Mouse (Mus musculus): ENCODE data around the gene Saysd1. TPM values are rescaled to one million over a fixed set of nuclear protein-coding genes. Genes with fewer than 3 reads are reported as not detected.

Saysd1 gene
- total RNA-seq, 2 experiments from 2014 or later = 8.2 to 8.3 TPM

GRCm38 (mm10) chr14:20112218-20112617 is 26.1 kb downstream of the Saysd1 start:
- DNase-seq = no peak

GRCm38 (mm10) chr14:20110945-20111344 is 27.4 kb downstream of the Saysd1 start:
- no peak for DNase-seq

DNA sequence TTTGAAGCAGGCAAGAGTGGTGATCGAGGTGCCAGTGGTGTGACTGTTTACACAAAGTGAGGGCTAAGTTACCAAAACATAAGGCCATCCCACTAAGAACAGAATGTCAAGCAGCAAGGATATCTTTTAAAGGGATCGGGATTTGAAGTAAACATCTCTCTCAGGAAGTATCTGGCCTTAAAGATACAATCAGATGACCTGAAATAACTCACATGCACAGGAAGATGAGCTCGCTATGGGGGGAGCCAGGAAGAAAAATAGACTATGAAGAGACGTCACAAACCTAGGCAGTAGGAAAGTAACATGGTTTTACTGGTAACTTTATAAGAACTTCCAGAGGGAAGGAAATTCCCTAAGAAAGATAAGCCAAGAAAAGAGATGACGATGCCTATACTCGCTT is 32.1 kb downstream of the Saysd1 start:
- DNase-seq = no peak

DNA sequence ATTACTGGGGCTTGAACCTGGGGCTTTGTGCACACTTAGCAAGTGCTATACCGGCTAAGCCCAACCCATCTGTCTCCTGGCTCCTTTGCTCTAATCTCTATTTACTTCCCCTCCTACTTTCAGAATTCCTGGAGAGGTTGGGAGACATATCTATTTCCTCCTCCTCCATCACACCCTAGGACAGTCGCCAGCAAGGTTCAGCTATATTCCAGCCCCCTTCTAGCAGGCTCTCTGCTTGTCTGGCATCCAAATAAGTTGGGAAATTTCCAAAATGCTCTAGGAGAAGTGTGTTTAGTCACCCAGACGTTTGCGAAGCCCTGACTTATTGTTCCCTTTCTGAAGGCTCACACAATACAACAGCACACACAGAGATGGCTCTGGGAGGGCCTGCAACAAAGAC is 35.1 kb downstream of the Saysd1 start:
- DNase-seq = peak in 1 of 2 experiments; percentile 16

GRCm38 (mm10) chr14:20098061-20098460 is 40.3 kb downstream of the Saysd1 start:
- DNase-seq = peak; percentile 48 to 59

- no peak for DNase-seq
These were observed 43.4 kb downstream of the Saysd1 start for GRCm38 (mm10) chr14:20094942-20095341.

DNA sequence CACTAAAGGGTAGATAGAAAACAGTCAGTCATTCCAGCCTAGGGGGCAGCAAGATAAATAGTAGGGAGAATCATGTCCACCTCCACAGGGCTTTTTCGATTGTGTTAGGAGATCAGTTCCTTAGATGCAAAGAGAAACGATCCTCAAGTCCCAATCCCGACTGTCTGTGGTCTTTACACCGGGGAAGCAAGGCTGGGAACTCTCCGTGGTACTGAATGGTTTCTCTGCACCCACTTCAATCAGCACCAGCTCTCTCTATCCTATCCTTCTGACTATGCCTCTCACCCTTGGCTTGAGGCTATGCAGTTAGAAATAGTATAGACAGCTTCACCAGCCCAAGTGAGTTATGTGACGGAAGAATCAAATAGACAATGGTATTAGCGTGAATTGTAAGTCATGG is 44.8 kb downstream of the Saysd1 start:
- DNase-seq = peak; percentile 64 to 73

- DNase-seq = no peak
These were observed 54.0 kb downstream of the Saysd1 start for GRCm38 (mm10) chr14:20084335-20084734.

DNA sequence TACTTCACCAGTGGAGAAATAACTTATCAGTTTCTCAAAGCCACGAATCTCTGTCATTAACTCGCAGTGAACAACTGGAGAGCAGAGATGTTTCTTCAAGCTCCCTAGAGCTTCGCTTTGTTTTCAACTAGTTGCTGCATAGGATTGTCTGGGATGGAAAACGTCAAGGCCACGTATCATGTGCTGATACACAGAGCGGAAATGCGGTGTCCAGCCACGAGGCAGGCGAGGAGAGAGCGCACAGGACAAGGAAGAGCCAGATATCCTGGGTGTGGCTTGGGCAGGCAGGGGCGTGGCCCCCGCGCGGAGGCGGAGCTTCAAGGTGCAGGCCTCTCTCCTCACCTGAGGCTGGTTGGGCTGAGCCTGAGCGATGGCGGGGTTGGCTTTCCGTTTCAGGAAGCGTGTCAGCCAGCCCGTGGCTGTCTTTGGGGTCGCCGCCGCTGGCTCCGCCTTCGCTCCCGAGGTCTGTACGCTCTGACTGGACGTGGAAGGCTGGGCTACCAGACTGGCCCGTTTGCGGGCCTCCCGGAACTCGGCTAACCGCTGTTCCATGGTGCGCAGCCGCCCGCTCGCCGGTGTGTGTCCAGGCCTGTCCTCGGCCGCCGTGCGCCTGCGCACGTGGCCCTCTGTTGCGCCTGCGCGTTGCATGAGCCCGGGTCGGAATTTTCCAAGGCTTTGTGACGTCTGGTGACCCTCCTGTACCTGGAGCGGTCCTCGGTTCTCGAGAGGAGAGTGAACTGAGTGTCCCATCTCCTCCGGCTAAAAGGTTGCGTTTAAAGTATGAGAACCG is 55.6 kb downstream of the Saysd1 start:
- peak; percentile 93 to 95 for DNase-seq

- no peak for DNase-seq
These were observed 56.3 kb downstream of the Saysd1 start for GRCm38 (mm10) chr14:20081937-20082533.

GRCm38 (mm10) chr14:20081084-20081483 is 57.2 kb downstream of the Saysd1 start:
- no peak for DNase-seq

DNA sequence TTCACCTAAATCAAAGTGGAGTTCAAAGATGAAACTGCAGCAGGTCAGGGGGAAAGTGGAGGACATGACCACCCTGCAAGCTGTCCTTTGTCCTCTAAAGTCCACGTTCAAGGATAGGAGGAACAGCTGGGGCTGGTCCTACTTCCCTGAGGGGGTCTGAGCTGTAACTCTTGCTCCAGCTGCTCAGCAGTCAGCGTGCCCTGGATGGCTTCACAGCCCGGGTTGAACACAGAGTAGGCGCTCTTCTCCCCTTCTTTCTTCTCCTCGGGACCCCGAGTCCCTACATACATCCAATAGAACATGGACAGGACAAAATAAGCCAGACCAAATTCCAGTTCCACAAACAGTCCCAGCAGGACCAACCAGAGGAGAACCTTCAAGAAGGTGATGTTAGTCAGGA is 61.2 kb downstream of the Saysd1 start:
- DNase-seq = no peak

GRCm38 (mm10) chr14:20075544-20075943 is 62.8 kb downstream of the Saysd1 start:
- DNase-seq = no peak

GRCm38 (mm10) chr14:20074759-20075158 is 63.6 kb downstream of the Saysd1 start:
- no peak for DNase-seq

DNA sequence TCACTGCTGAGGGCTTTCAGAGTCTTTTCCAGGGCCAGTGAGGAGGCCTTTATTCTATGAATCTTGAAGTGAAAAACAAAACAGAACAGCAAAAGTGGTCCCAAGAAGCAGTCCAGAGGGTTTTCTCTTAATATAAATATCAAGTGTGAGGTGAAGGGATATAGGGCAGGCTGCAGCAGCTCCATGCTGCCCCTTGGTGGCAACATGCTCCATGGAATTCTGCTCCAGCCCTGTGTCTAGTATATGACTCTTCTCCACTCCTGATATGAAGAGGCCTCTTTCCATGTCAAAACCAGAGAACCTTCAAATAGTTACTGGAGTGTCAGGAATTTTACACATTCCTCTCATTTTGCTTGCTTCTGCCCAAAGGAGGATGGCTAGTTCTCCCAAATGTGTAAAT is 67.7 kb downstream of the Saysd1 start:
- peak; percentile 33 to 52 for DNase-seq

GRCm38 (mm10) chr14:20068365-20068764 is 70.0 kb downstream of the Saysd1 start:
- no peak for DNase-seq

DNA sequence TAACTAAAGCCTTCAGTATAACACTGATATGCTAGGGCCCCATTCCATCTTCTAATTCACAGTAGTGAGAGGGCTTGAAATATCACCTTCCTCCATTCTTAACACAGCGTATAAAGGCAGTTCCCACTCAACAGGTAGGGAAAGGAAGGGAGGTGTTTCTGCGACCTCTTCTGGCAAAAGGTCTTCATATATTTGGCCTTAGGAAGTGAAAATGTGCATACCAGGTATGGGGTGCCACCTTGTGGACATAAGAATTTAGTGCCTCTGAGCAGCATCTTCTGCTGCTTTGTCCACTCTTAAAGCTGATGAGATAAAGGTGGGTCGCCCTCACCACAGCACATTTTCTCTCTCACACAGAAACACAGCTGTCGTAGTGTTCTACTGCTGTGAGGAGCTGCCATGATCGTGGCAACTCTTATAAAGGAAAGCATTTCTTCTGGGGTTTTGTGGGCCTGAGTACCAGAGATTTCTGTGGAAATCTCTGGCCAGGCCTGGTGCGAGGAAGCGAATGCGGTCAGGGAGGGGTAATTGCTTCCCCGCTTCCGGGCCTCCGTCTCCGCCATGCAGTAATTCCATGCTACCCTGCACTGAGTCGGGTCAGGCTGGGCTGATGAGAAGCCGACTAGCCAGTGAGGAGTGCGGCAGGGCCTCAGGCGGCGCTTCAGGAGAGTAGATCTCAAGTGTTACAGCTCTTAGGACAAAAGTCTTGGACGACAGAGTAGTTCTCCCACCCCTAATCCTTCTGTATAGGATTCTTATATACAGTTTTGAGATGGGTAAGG is 70.8 kb downstream of the Saysd1 start:
- DNase-seq = peak; percentile 60 to 77

- DNase-seq = no peak
These were observed 73.6 kb downstream of the Saysd1 start for GRCm38 (mm10) chr14:20064771-20065170.

DNA sequence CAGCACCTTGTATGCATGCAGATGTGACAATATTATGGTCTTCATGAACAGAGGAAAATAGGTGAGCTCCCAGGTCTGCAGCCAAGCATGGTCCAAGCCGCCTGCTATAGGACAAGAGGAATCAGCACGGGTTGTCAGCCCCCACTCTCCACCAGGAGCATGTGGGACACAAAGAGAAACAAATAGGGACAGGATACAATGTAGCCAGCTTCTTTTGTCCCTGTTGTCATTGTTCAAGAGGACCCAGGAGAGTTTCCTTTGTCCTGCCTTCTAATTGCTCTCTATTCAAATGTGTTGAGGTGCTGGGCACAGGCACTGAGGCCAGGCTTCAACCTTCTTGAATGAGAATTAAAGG is 89.9 kb downstream of the Saysd1 start:
- no peak for DNase-seq

DNA sequence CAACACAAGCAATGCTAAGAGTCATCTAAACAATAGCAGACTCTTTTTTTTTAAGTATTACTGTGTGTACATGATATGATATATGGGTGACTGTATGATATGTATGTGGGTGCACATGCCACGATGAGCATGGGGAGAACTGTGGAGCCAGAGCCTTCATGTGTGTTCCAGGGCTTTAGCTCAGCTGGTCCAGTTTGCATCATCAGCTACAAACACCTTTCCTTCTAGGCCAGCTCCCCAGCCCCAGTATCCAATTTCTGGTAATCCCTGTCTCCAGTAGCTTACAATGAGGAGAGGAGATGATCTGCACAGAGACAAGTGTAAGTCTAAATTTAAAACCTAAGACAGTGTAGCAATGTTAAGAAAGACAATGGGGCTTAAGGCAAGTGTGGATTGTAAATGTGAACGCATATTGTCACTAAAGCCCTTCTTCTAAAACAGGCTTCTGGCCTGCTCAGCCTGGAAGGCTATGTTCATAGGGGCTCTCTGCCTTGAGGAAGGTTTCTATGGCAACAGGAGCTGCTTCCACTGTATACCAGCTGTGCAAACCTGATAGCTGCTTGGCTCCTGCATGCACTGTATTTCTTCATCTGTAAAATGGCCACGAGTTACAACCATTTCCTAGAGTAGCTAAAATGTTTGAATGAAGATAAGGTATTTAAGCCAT is 90.4 kb downstream of the Saysd1 start:
- DNase-seq = no peak

DNA sequence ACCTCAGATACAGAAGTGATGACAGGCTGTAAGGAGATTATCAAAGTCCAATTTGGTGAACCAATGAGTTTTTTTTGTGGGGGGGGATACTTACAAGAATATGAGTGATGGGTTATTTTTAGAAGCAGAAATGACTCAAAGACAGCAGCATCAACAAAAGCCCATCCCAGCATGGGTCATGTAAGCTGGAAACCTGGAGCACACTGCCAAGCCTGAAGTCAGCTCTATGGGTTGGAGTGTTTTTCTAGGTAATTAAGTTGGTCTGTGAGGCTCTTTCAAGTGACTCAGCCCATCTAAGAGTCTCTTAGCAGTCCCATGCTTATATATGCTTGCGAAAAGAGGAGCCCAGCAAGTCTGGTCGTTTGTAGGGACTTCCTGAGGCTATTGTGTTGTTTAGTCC is 91.0 kb downstream of the Saysd1 start:
- no peak for DNase-seq

DNA sequence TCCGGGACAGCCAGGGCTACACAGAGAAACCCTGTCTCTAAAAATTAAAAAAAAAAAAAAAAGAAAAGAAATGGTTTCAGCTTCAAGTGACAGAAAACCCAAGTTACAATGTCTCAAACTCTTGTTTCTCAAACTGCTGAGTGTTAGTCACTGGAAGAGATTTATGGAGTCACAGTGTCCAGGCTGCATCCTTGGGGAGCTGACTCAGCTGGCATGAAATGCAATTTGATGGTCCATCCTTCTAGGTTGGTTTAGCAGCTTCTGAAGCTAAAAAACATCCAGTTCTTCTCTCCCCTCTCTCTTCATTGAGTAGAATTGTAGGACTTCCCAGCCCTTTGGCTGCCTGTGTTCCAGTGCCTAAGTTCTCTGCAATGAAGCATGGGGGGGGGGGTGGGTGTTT is 94.3 kb downstream of the Saysd1 start:
- DNase-seq = peak; percentile 74 to 76

- DNase-seq = no peak
These were observed 96.5 kb downstream of the Saysd1 start for GRCm38 (mm10) chr14:20041836-20042235.

Data from adrenal gland, postnatal 36 days (tissue).